Mouse (Mus musculus) stomach, embryonic 16.5 days (tissue): Measurements from ENCODE around the gene Pdlim3. TPM values are rescaled to one million over a fixed set of nuclear protein-coding genes. Genes with fewer than 3 reads are reported as not detected.

Experiments
- ATAC-seq: fragments of 200-750 bp; cut with Nextera tagmentation; 2 replicates; pipeline ENCODE4 v1.8.0; 2017; ENCODE audit warnings: moderate number of reproducible peaks, moderate TSS enrichment; ENCODE audit not compliant: insufficient read depth, low FRiP score
- H3K27ac ChIP-seq: fragments of 300-500 bp; sonication (generic); 2 replicates; pipeline ENCODE4 v1.5.1; 2014; ENCODE audit warnings: low read length
- H3K27me3 ChIP-seq: fragments of 300-500 bp; sonication (generic); 2 replicates; pipeline ENCODE4 v1.6.1; 2014; ENCODE audit warnings: low read length, control low read depth, mixed read lengths; ENCODE audit not compliant: control insufficient read depth, insufficient read depth
- H3K36me3 ChIP-seq: fragments of 300-500 bp; sonication (generic); 2 replicates; pipeline ENCODE4 v1.6.1; 2014; ENCODE audit warnings: low read length; ENCODE audit not compliant: control insufficient read depth, insufficient read depth
- H3K4me1 ChIP-seq: fragments of 300-500 bp; sonication (generic); 2 replicates; pipeline ENCODE4 v1.6.1; 2014; ENCODE audit warnings: low read length, control low read depth, mixed read lengths; ENCODE audit not compliant: control insufficient read depth, insufficient read depth
- H3K4me2 ChIP-seq: fragments of 300-500 bp; sonication (generic); 2 replicates; pipeline ENCODE4 v1.6.1; 2014; ENCODE audit warnings: low read depth, low read length, mixed read lengths
- H3K4me3 ChIP-seq: fragments of 300-500 bp; sonication (generic); replicated peaks from 2 replicates; pipeline ENCODE4 v1.5.1; 2014; ENCODE audit warnings: mild to moderate bottlenecking, low read length
- H3K9ac ChIP-seq: fragments of 300-500 bp; sonication (generic); 2 replicates; pipeline ENCODE4 v1.6.1; 2014; ENCODE audit warnings: low read length
- H3K9me3 ChIP-seq: fragments of 300-500 bp; sonication (generic); replicated peaks from 2 replicates; pipeline ENCODE4 v1.6.1; 2016; ENCODE audit warnings: low read length, control low read depth; ENCODE audit not compliant: control insufficient read depth
- WGBS: fragments of 180-500 bp; shearing (Covaris S2); extraction: QIAGEN DNeasy Blood & Tissue Kit; methylation state at CpG from one replicate; pipeline ENCODE4 v1.1.7; 2014; 5-methylcytosine and 5-hydroxymethylcytosine counted together
- polyA plus RNA-seq: library from polyadenylated mRNA; unstranded; fragments of >200 nt; fragmentation: Nextera tagmentation; extraction: Ambion mirVana; gene quantifications from 2 replicates; pipeline ENCODE4 v1.2.1, GENCODE M21; 2015

The Pdlim3 gene
- polyA plus RNA-seq, 1 experiment from 2014 or later, result 222 TPM

DNA sequence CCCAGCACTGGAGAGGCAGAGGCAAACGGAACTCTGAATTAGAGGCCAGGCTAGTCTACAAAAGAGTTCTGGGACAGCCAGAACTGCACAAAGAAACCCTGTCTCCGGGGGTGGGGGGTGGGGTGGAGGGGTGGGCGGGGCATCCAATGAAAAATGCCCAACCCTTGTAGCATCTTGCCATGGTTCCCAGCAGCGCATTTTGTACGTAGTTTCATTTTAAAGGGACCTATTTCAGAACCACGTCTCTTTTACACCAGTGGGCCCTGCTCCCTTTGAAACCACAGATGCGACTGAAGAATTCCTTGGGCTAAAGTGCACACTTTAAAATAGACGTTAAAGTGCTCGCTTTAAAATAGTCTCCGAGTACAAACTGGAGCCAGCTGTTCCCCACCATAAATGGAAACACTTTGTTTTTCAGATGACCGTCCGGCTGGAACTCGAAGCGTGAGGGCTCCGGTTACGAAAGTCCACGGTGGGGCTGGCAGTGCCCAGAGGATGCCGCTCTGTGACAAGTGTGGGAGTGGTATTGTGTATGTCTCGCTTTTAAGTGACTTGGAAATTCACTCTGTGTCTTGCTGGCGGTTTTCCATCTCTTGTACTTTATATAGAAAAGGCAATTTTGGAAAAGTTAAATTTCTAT is 31.9 kb downstream of the Pdlim3 start:
- Histone ChIP-seq H3K9ac (no peak overlapping the region), H3K27ac (peak overlapping the region; percentile 34), H3K36me3 (0 out of 2 replicates have a peak, but pooled peaks cover 4% of the 10 kb centered on the region), H3K4me2 (no peak overlapping the region), H3K27me3 (no peaks in the 10 kb centered on the region), H3K4me3 (no peak overlapping the region), H3K4me1 (no peaks in the 10 kb centered on the region), H3K9me3 (no peaks in the 10 kb centered on the region)
- WGBS, result 63% methylated on average over 20 of the region's 20 CpGs
- 0 out of 2 replicates have a peak, but pooled peaks have one; percentile 6 for ATAC-seq

DNA sequence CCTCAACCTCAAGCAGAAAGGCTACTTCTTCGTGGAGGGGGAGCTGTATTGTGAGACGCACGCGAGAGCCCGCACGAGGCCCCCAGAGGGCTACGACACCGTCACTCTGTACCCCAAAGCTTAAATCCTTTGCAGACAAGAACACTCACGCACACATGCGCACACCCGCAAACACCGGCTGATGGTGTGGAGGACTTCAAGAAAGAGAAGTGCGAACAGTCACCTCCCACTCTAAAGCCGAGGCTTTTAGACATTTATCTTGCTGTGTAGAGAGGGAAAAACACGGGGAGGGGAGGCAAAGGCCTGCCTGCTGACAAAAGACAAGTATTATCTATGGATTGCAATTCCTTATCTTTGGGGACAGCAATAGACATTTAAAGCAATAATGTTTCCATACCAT is 33.6 kb downstream of the Pdlim3 start:
- Histone ChIP-seq H3K4me1 (no peaks in the 10 kb centered on the region), H3K4me2 (no peak overlapping the region), H3K27me3 (no peaks in the 10 kb centered on the region), H3K9me3 (no peaks in the 10 kb centered on the region), H3K27ac (no peak overlapping the region), H3K36me3 (0 out of 2 replicates have a peak, but pooled peaks cover 4% of the 10 kb centered on the region), H3K4me3 (no peak overlapping the region), H3K9ac (no peak overlapping the region)
- WGBS, result 80% methylated on average over 15 of the region's 15 CpGs
- ATAC-seq, result no peak

DNA sequence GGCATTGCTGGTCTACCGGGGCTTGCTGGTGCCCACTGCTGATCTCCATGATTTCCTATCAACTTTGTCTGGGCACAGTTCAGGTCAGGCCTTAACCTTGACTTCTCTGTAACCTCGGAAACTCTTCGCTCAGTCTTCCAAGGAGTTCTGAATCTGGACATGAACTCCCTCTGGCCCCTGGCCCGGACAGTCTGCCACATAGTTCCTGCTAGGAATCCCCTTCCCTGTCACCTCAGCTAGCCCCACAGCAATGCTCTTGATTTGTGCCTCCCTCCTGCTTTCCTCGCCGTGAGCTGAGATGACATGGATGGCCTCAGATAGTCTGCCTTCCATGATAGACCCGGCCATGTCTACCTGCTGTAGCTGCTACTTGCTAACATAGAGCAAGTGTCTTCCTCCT is 35.1 kb downstream of the Pdlim3 start:
- ATAC-seq, result no peak
- no peaks in the 10 kb centered on the region for H3K4me1 ChIP-seq
- 85% methylated on average over 7 of the region's 7 CpGs for WGBS

DNA sequence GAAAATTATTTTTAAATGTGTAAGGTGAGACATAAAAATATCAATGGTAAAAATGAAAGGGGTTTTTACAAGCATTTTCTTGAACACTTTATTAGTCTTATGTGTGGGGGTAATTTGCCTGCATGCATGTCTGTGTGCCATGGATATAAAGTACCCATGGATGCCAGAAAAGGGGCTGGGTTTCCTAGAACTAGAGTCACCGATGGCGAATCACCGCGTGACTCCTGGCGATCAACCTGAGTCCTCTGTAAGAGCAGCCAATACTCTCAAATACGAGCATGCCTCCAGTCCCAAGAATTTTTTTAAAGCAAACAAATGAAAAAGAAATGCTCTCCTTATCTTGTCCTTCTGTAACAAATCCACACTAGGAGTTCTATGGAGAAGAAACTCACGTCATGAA is 36.9 kb downstream of the Pdlim3 start:
- Histone ChIP-seq H3K27ac (no peak overlapping the region), H3K4me2 (no peak overlapping the region), H3K9ac (no peak overlapping the region), H3K4me3 (no peak overlapping the region), H3K9me3 (no peaks in the 10 kb centered on the region), H3K36me3 (0 out of 2 replicates have a peak, but pooled peaks cover 4% of the 10 kb centered on the region), H3K4me1 (no peaks in the 10 kb centered on the region), H3K27me3 (no peaks in the 10 kb centered on the region)
- ATAC-seq, result no peak
- 89% methylated on average over 7 of the region's 7 CpGs for WGBS

More for the DNA sequence above, 35.1 kb downstream of the Pdlim3 start:
- Histone ChIP-seq H3K4me2 (no peak overlapping the region), H3K9me3 (no peaks in the 10 kb centered on the region), H3K27ac (no peak overlapping the region), H3K4me3 (no peak overlapping the region), H3K9ac (no peak overlapping the region), H3K27me3 (no peaks in the 10 kb centered on the region), H3K36me3 (0 out of 2 replicates have a peak, but pooled peaks cover 4% of the 10 kb centered on the region)

DNA sequence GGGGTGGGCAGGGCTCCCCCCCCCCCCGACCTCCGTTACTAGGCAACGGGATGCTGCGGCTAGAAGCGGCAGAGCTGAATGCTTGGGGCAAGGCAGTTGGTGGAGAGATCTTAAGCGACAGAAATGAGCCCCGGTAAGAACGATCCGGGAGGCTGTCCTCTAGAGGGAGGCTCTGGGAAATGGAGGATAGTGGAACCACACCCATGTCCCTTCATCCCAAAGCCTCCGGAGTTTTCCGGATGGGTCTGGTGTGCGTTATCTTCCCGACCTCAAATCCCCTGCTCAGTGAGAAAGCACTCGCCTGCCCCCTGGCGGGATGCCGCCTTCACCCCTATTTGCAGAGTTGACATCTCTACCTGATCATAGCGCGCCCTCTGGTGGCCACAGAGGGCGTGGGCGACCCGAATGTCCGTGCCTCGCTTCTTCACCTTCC is 49.3 kb downstream of the Pdlim3 start, which contains the start of gene Ccdc110:
Gene Ccdc110 (plus strand): TSS at position 38 of the 433 bp plus-strand sequence.
- Histone ChIP-seq H3K9me3 (peaks cover 10% of the 10 kb centered on the region), H3K27ac (no peak within 1 kb of the TSS), H3K4me2 (peak within 1 kb of the TSS; percentile 57), H3K27me3 (no peaks in the 10 kb centered on the region), H3K36me3 (no peaks in the 10 kb centered on the region), H3K9ac (peak within 1 kb of the TSS; percentile 48), H3K4me3 (peak within 1 kb of the TSS; percentile 43), H3K4me1 (no peaks in the 10 kb centered on the region)
- ATAC-seq, result peak; percentile 80
- 5% methylated on average over 23 of the region's 23 CpGs for WGBS

DNA sequence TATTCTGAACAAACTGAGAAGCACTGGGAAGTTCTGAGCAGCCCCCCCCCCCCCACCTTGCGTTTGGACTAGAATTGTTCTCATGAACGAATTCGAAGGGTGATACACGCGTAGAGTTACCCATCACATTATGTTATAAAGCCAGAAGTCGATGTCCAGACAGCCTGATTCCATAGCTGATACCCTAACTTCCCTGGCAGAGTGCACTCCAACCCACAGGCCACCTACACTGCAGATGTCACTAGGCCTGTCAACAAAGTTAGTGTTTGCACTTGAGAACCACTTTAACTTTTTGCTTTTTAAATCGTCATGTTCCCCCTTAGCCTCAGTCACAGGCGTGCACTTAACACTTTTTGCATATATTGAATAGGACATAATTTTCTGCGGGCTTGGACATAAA is 51.7 kb downstream of the Pdlim3 start:
- WGBS, result 78% methylated on average over 9 of the region's 9 CpGs
- ATAC-seq, result no peak
- no peak overlapping the region for H3K4me3 ChIP-seq

DNA sequence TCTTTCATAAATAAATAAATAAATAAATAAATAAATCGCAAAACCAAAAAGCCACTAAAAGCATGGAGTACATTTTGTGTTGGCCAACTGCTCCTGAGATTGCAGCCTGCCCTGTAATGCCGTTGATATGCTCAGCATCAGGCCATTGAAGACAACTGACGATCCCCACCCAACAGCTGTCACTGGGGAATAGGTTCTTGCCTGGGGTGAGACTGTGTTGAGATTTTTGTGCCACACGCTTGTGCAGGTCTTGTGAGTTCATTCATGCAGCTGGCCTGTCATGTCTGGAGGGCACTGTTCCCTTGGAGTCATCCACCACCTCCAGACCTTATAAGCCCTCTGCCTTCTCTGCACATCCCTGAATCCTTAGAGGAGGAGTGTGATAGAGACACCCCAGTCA is 61.0 kb downstream of the Pdlim3 start:
- Histone ChIP-seq H3K27ac (no peak overlapping the region), H3K27me3 (no peaks in the 10 kb centered on the region), H3K36me3 (no peaks in the 10 kb centered on the region), H3K4me1 (no peaks in the 10 kb centered on the region), H3K4me3 (no peak overlapping the region), H3K9ac (no peak overlapping the region), H3K9me3 (no peaks in the 10 kb centered on the region), H3K4me2 (no peak overlapping the region)
- no peak for ATAC-seq
- 87% methylated on average over 4 of the region's 4 CpGs for WGBS

More for the DNA sequence above, 51.7 kb downstream of the Pdlim3 start:
- no peak overlapping the region for H3K9ac ChIP-seq
- no peaks in the 10 kb centered on the region for H3K4me1 ChIP-seq
- no peaks in the 10 kb centered on the region for H3K27me3 ChIP-seq
- H3K27ac ChIP-seq, result no peak overlapping the region
- no peak overlapping the region for H3K4me2 ChIP-seq
- H3K36me3 ChIP-seq, result no peaks in the 10 kb centered on the region
- H3K9me3 ChIP-seq, result no peaks in the 10 kb centered on the region

DNA sequence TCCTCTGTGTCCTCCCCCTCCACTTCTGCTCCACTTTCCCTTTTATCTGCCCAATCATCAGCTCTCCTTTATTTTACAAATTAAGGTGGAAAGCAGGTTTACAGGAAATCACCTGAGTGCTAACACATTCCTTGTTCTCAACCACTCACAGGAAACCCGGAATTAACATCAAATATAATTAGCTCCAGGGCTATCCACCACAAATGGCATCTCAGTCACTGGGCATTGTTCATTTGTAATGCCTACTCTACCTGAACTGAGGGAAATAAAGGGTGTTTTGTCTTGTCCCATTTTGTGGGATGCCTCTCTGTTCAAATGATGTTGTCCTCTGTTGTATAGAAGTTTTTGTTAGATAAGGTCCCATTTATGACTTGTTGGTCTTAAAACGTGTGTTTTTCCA is 65.4 kb downstream of the Pdlim3 start:
- no peak overlapping the region for H3K9ac ChIP-seq
- no peak overlapping the region for H3K4me3 ChIP-seq
- no peak for ATAC-seq
- WGBS, result 63% methylated on average over 2 of the region's 2 CpGs
- H3K27ac ChIP-seq, result no peak overlapping the region
- H3K9me3 ChIP-seq, result no peaks in the 10 kb centered on the region
- H3K27me3 ChIP-seq, result no peaks in the 10 kb centered on the region
- no peak overlapping the region for H3K4me2 ChIP-seq
- no peaks in the 10 kb centered on the region for H3K4me1 ChIP-seq
- H3K36me3 ChIP-seq, result no peaks in the 10 kb centered on the region
